Mouse (Mus musculus): ENCODE measurements around the gene Prim2.

- TF ChIP-seq CTCF (IDR thresholded peaks at IDR 0.05; ENCODE audit: extremely low read depth, insufficient read depth, low read length) (no peak), POLR2A (IDR thresholded peaks at IDR 0.05; ENCODE audit: extremely low read depth, insufficient read depth, low read length) (no peak)
Observed at GRCm38 (mm10) chr1:33650875-33651274, 18.7 kb downstream of the Prim2 start.
